ENCODE assay signal across 20 mouse cellular contexts in the genomic region with DNA sequence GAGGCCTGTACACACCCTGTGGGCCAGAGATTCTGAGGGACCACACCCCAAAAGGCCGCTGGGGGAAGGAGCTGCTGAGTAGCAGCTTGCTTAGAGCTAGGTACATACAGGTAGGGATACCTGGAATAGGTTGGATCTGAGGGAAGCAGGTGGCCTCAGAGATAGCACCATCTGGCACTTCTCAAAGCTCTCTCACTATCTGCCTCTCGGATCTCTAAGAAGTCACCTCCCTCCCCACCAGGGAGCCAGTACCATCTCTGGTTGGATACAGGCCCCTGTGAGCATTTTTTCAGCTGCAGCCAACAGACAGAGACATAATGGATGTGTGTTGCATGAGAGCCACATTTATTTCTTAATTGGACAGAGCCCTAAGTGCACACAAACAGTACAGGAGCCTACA. TPM values are rescaled to one million over a fixed set of nuclear protein-coding genes. Genes with fewer than 3 reads are reported as not detected.
DNase-seq lines count a peak whose midpoint lies in the region; ATAC-seq lines count a peak whose summit lies in the region.
"Had no signal": no experiment of that assay in that cellular context is flagged by ENCODE, and none has a peak within 500 bp of the region (broad histone marks: within the 10 kb centered on the region; RNA-seq: fewer than 3 reads in every experiment).

No protein-coding gene starts in this region.

- H3K4me3 ChIP-seq in hindbrain, embryonic 12.5 days, result no peak overlapping the region
- H3K4me3 ChIP-seq in hindbrain, embryonic 13.5 days, result no peak overlapping the region
- H3K4me3 ChIP-seq in liver, embryonic 12.5 days, result no peak overlapping the region
- H3K4me3 ChIP-seq: erythroblast, embryonic 14.5 days; hindbrain, embryonic 10.5 days; kidney, embryonic 15.5 days; limb, embryonic 10.5 days; limb, embryonic 15.5 days; liver, embryonic 15.5 days had no signal

- no peaks in the 10 kb centered on the region for H3K27me3 ChIP-seq in hindbrain, embryonic 12.5 days
- H3K27me3 ChIP-seq in hindbrain, embryonic 13.5 days, result no peaks in the 10 kb centered on the region
- peaks cover 14% of the 10 kb centered on the region; the same call in 1 of the 2 replicates for H3K27me3 ChIP-seq in liver, embryonic 12.5 days (replicated peaks)
- H3K27me3 ChIP-seq: kidney, embryonic 15.5 days; limb, embryonic 15.5 days had no signal

- H3K36me3 ChIP-seq in hindbrain, embryonic 12.5 days, result peaks cover 43% of the 10 kb centered on the region
- H3K36me3 ChIP-seq in hindbrain, embryonic 13.5 days, result peaks cover 50% of the 10 kb centered on the region
- no peaks in the 10 kb centered on the region for H3K36me3 ChIP-seq in liver, embryonic 12.5 days
- H3K36me3 ChIP-seq: kidney, embryonic 15.5 days; limb, embryonic 10.5 days; limb, embryonic 15.5 days; liver, embryonic 15.5 days had no signal

- no peak overlapping the region for H3K9ac ChIP-seq in hindbrain, embryonic 12.5 days
- H3K9ac ChIP-seq in hindbrain, embryonic 13.5 days, result no peak overlapping the region
- no peak overlapping the region for H3K9ac ChIP-seq in liver, embryonic 12.5 days
- H3K9ac ChIP-seq: kidney, embryonic 15.5 days; limb, embryonic 15.5 days; liver, embryonic 15.5 days; lung, embryonic 14.5 days had no signal

- WGBS in hindbrain, embryonic 12.5 days, result 64% methylated on average over 2 of the region's 2 CpGs
- WGBS in hindbrain, embryonic 13.5 days, result 54% methylated on average over 2 of the region's 2 CpGs
- 35% methylated on average over 2 of the region's 2 CpGs for WGBS in liver, embryonic 12.5 days (ENCODE audit: insufficient replicate concordance)

- peak; percentile 62 for DNase-seq in cerebellum, postnatal 25 days
- DNase-seq in liver, result no peak
- no peak for DNase-seq in right cerebral cortex, postnatal 10 days (ENCODE audit: low spot score in 2 of 2)

- H3K27ac ChIP-seq in hindbrain, embryonic 12.5 days, result no peak overlapping the region
- H3K27ac ChIP-seq in hindbrain, embryonic 13.5 days, result no peak overlapping the region; the same call in 1 of the 2 replicates
- no peak overlapping the region for H3K27ac ChIP-seq in liver, embryonic 12.5 days
- H3K27ac ChIP-seq: hindbrain, embryonic 10.5 days; kidney, embryonic 15.5 days; limb, embryonic 10.5 days; limb, embryonic 15.5 days; liver, embryonic 15.5 days; stomach, postnatal 0 days had no signal

- no peak overlapping the region for H3K4me2 ChIP-seq in hindbrain, embryonic 12.5 days (replicated peaks)
- no peak overlapping the region for H3K4me2 ChIP-seq in hindbrain, embryonic 13.5 days
- no peak overlapping the region for H3K4me2 ChIP-seq in liver, embryonic 12.5 days
- H3K4me2 ChIP-seq: kidney, embryonic 15.5 days; limb, embryonic 15.5 days; liver, embryonic 15.5 days; lung, embryonic 14.5 days had no signal

- no peak for ATAC-seq in cerebellum, adult (ENCODE audit: insufficient number of reproducible peaks, low FRiP score, low TSS enrichment)
- ATAC-seq in hindbrain, embryonic 12.5 days (ENCODE audit: low FRiP score), result 0 out of 2 replicates have a peak, but pooled peaks have one; percentile 20
- ATAC-seq in hindbrain, embryonic 13.5 days (ENCODE audit: low FRiP score), result no peak
- ATAC-seq in liver, embryonic 12.5 days, result 0 out of 2 replicates have a peak, but pooled peaks have one; percentile 2

- no peaks in the 10 kb centered on the region for H3K9me3 ChIP-seq in hindbrain, embryonic 12.5 days (replicated peaks)
- no peaks in the 10 kb centered on the region for H3K9me3 ChIP-seq in hindbrain, embryonic 13.5 days
- no peaks in the 10 kb centered on the region for H3K9me3 ChIP-seq in liver, embryonic 12.5 days (replicated peaks)
- H3K9me3 ChIP-seq: hindbrain, embryonic 10.5 days; kidney, embryonic 15.5 days; limb, embryonic 10.5 days; limb, embryonic 15.5 days; liver, embryonic 15.5 days had no signal

- H3K4me1 ChIP-seq in hindbrain, embryonic 12.5 days, result no peaks in the 10 kb centered on the region
- H3K4me1 ChIP-seq in hindbrain, embryonic 13.5 days (replicated peaks), result no peaks in the 10 kb centered on the region
- 0 out of 2 replicates have a peak, but pooled peaks cover 4% of the 10 kb centered on the region for H3K4me1 ChIP-seq in liver, embryonic 12.5 days
- H3K4me1 ChIP-seq: hindbrain, embryonic 10.5 days; kidney, embryonic 15.5 days; limb, embryonic 10.5 days; limb, embryonic 15.5 days had no signal

RNA-seq across cellular contexts. Expression of a gene that starts 9.0 kb away (rescaled TPM):
- not detected in 2 replicates for polyA plus RNA-seq in hindbrain, embryonic 12.5 days (2016; fragmentation: Nextera tagmentation; extraction: Ambion mirVana)
- polyA plus RNA-seq in hindbrain, embryonic 13.5 days (2015; fragmentation: Nextera tagmentation; extraction: Ambion mirVana), result not detected in 2 replicates
- polyA plus RNA-seq in liver, embryonic 12.5 days (2016; fragmentation: Nextera tagmentation; extraction: Ambion mirVana), result not detected in 2 replicates
- polyA plus RNA-seq: brain, embryonic 14.5 days; cortical plate, adult 2 months; embryonic facial prominence, embryonic 14.5 days; erythroblast, embryonic 14.5 days; forebrain, embryonic 16.5 days; hindbrain, embryonic 10.5 days; kidney, embryonic 15.5 days; limb, embryonic 10.5 days; limb, embryonic 15.5 days; liver, embryonic 15.5 days; lung, embryonic 14.5 days; midbrain, embryonic 14.5 days; stomach, postnatal 0 days had no signal

Comparison
In these comparisons a context has a peak if more than half of its experiments do, and no peak if none do; other contexts are left out.
1. ATAC-seq: peak in hindbrain, embryonic 12.5 days (single experiment) and liver, embryonic 12.5 days (single experiment); none in cerebellum, adult (single experiment) and hindbrain, embryonic 13.5 days (single experiment).
2. DNase-seq: peak in cerebellum, postnatal 25 days (2 of 2); none in liver (single experiment) and right cerebral cortex, postnatal 10 days (0 of 2).